In the genomic region with DNA sequence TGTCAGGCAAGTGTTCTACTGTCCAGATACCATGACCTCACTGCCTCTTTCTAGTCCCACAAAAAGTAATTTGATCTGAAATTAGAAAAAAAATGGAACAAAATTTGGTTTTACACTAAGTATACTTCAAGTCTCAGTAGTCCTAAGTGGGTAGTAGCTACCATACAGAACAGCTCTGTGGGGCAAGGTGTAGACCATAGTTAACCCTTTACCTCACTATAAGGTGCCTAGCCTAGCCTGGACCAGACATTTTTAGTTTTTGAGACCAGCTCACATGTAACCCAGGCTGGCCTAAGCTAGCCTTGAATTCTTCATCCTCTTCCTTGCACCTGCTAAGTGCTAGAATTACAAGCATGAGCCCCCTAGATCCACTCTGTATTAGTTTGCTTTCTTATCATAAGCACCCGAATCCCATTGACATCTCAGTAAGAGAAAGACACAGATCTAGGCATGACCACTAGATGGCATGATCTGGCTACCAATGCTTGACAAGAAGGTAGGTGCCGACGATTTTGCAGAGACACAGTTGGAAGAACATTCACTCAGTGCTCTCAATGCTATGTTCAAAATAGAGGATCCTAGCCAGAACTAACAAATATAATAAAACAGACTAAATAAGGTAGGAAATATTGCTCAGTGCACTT, we compare ENCODE assay signal across 8 mouse cellular contexts. TPM values are rescaled to one million over a fixed set of nuclear protein-coding genes. Genes with fewer than 3 reads are reported as not detected.
A peak's percentile ranks its signal among the peaks of the same experiment; 100 is the strongest.
DNase-seq lines count a peak whose midpoint lies in the region; ATAC-seq lines count a peak whose summit lies in the region.

No protein-coding gene starts in this region.

- no peaks in the 10 kb centered on the region for H3K27me3 ChIP-seq in forebrain, embryonic 15.5 days
- no peaks in the 10 kb centered on the region for H3K27me3 ChIP-seq in midbrain, embryonic 13.5 days
- no peaks in the 10 kb centered on the region for H3K27me3 ChIP-seq in stomach, embryonic 16.5 days (ENCODE audit: control insufficient read depth, insufficient read depth, low read length)

- WGBS in forebrain, embryonic 15.5 days = 5% methylated on average over 3 of the region's 3 CpGs
- 5% methylated on average over 3 of the region's 3 CpGs for WGBS in midbrain, embryonic 13.5 days
- WGBS in stomach, embryonic 16.5 days = 1% methylated on average over 3 of the region's 3 CpGs

- H3K4me2 ChIP-seq in forebrain, embryonic 15.5 days (replicated peaks) = no peak overlapping the region
- no peak overlapping the region for H3K4me2 ChIP-seq in midbrain, embryonic 13.5 days (replicated peaks)
- H3K4me2 ChIP-seq in stomach, embryonic 16.5 days (ENCODE audit: low read depth, low read length) = no peak overlapping the region

- no peak overlapping the region for H3K4me3 ChIP-seq in forebrain, embryonic 15.5 days
- no peak overlapping the region for H3K4me3 ChIP-seq in midbrain, embryonic 13.5 days (replicated peaks)
- no peak overlapping the region for H3K4me3 ChIP-seq in stomach, embryonic 16.5 days (replicated peaks; ENCODE audit: low read length)

- no peaks in the 10 kb centered on the region; the same call in 1 of the 2 replicates for H3K4me1 ChIP-seq in forebrain, embryonic 15.5 days
- H3K4me1 ChIP-seq in midbrain, embryonic 13.5 days (replicated peaks) = no peaks in the 10 kb centered on the region
- peaks cover 13% of the 10 kb centered on the region for H3K4me1 ChIP-seq in stomach, embryonic 16.5 days (ENCODE audit: control insufficient read depth, insufficient read depth, low read length)

- no peaks in the 10 kb centered on the region for H3K36me3 ChIP-seq in forebrain, embryonic 15.5 days
- H3K36me3 ChIP-seq in midbrain, embryonic 13.5 days = no peaks in the 10 kb centered on the region
- no peaks in the 10 kb centered on the region for H3K36me3 ChIP-seq in stomach, embryonic 16.5 days (ENCODE audit: control insufficient read depth, insufficient read depth, low read length)

- peak; percentile 60 for ATAC-seq in forebrain, embryonic 15.5 days (replicated peaks)
- peak; percentile 66 for ATAC-seq in midbrain, embryonic 13.5 days
- peak; percentile 35 for ATAC-seq in stomach, embryonic 16.5 days (ENCODE audit: insufficient read depth, low FRiP score)

- no peak overlapping the region for H3K27ac ChIP-seq in forebrain, embryonic 15.5 days (replicated peaks)
- H3K27ac ChIP-seq in midbrain, embryonic 13.5 days = no peak overlapping the region
- H3K27ac ChIP-seq in stomach, embryonic 16.5 days (ENCODE audit: low read length) = no peak overlapping the region

- intact Hi-C loops in left cerebral cortex, postnatal 4 days (cut with DNase I) = no loop called here

- H3K9me3 ChIP-seq in forebrain, embryonic 15.5 days = no peaks in the 10 kb centered on the region
- no peaks in the 10 kb centered on the region; the same call in 1 of the 2 replicates for H3K9me3 ChIP-seq in midbrain, embryonic 13.5 days
- no peaks in the 10 kb centered on the region for H3K9me3 ChIP-seq in stomach, embryonic 16.5 days (replicated peaks; ENCODE audit: control insufficient read depth, low read length)

- no peak overlapping the region for H3K9ac ChIP-seq in forebrain, embryonic 15.5 days (replicated peaks)
- no peak overlapping the region for H3K9ac ChIP-seq in midbrain, embryonic 13.5 days (replicated peaks)
- no peak overlapping the region for H3K9ac ChIP-seq in stomach, embryonic 16.5 days (ENCODE audit: low read length)

- peak; percentile 83 for DNase-seq in gastrocnemius, adult 18-20 months (ENCODE audit: low spot score)
- DNase-seq in gastrocnemius, adult 8-10 months (ENCODE audit: low spot score in 2 of 2) = no peak
- peak; percentile 74 for DNase-seq in brain, embryonic 18.5 days (ENCODE audit: low read depth, low spot score)
- peak; percentile 89 for DNase-seq in induced T-regulatory cell, adult 2 months (ENCODE audit: low read depth)
- peak; percentile 48 for DNase-seq in left cerebral cortex, postnatal 4 days

RNA-seq across cellular contexts. Expression of gene Tmbim1, which starts 7.7 kb away (rescaled TPM):
- 10 to 100 TPM; 29.0 to 42.2 TPM for total RNA-seq in gastrocnemius, adult 18-20 months (2021)
- total RNA-seq in gastrocnemius, adult 8-10 months (2022) = 10 to 100 TPM; 31.3 to 38.1 (median 32.9) TPM
- polyA plus RNA-seq in forebrain, embryonic 15.5 days (2015; fragmentation: Nextera tagmentation; extraction: Ambion mirVana) = 5.4 and 6.8 TPM in 2 replicates
- total RNA-seq in left cerebral cortex, postnatal 4 days (2021) = 1 to 10 TPM; 5.2 to 5.3 TPM
- 6.3 and 7.1 TPM in 2 replicates for polyA plus RNA-seq in midbrain, embryonic 13.5 days (2015; fragmentation: Nextera tagmentation; extraction: Ambion mirVana)
- polyA plus RNA-seq in stomach, embryonic 16.5 days (2015; fragmentation: Nextera tagmentation; extraction: Ambion mirVana) = 105 and 150 TPM in 2 replicates

RNA-seq across cellular contexts. Expression of gene Pnkd, which starts 28.4 kb away (rescaled TPM):
- 10 to 100 TPM; 54.0 to 63.3 TPM for total RNA-seq in gastrocnemius, adult 18-20 months (2021)
- total RNA-seq in gastrocnemius, adult 8-10 months (2022) = 10 to 100 TPM; 51.9 to 56.2 (median 53.1) TPM
- 99.2 and 104 TPM in 2 replicates for polyA plus RNA-seq in forebrain, embryonic 15.5 days (2015; fragmentation: Nextera tagmentation; extraction: Ambion mirVana)
- 10 to 100 TPM; 98.6 to 99.4 TPM for total RNA-seq in left cerebral cortex, postnatal 4 days (2021)
- polyA plus RNA-seq in midbrain, embryonic 13.5 days (2015; fragmentation: Nextera tagmentation; extraction: Ambion mirVana) = 81.5 and 92.2 TPM in 2 replicates
- 108 and 119 TPM in 2 replicates for polyA plus RNA-seq in stomach, embryonic 16.5 days (2015; fragmentation: Nextera tagmentation; extraction: Ambion mirVana)

RNA-seq across cellular contexts. Expression of gene Aamp, which starts 28.6 kb away (rescaled TPM):
- total RNA-seq in gastrocnemius, adult 18-20 months (2021) = 10 to 100 TPM; 74.4 to 77.1 TPM
- total RNA-seq in gastrocnemius, adult 8-10 months (2022) = 10 to 100 TPM; 73.2 to 88.7 (median 78.0) TPM
- polyA plus RNA-seq in forebrain, embryonic 15.5 days (2015; fragmentation: Nextera tagmentation; extraction: Ambion mirVana) = 211 and 214 TPM in 2 replicates
- total RNA-seq in left cerebral cortex, postnatal 4 days (2021) = 100 to 1,000 TPM; 122 to 124 TPM
- polyA plus RNA-seq in midbrain, embryonic 13.5 days (2015; fragmentation: Nextera tagmentation; extraction: Ambion mirVana) = 198 and 203 TPM in 2 replicates
- polyA plus RNA-seq in stomach, embryonic 16.5 days (2015; fragmentation: Nextera tagmentation; extraction: Ambion mirVana) = 227 and 252 TPM in 2 replicates

RNA-seq across cellular contexts. Expression of gene Gpbar1, which starts 34.8 kb away (rescaled TPM):
- not detected for total RNA-seq in gastrocnemius, adult 18-20 months (2021)
- total RNA-seq in gastrocnemius, adult 8-10 months (2022) = not detected
- 0.34 TPM in 1 of 2 replicates, not detected in the other for polyA plus RNA-seq in forebrain, embryonic 15.5 days (2015; fragmentation: Nextera tagmentation; extraction: Ambion mirVana)
- total RNA-seq in left cerebral cortex, postnatal 4 days (2021) = not detected
- 0.24 and 0.31 TPM in 2 replicates for polyA plus RNA-seq in midbrain, embryonic 13.5 days (2015; fragmentation: Nextera tagmentation; extraction: Ambion mirVana)
- polyA plus RNA-seq in stomach, embryonic 16.5 days (2015; fragmentation: Nextera tagmentation; extraction: Ambion mirVana) = 1.0 and 1.2 TPM in 2 replicates

RNA-seq across cellular contexts. Expression of gene Catip, which starts 48.7 kb away (rescaled TPM):
- total RNA-seq in gastrocnemius, adult 18-20 months (2021) = under 1 TPM in 1 of 2 experiments, not detected in 1; 0.11 TPM
- under 1 TPM in 3 of 4 experiments, not detected in 1; 0.21 to 0.44 (median 0.36) TPM for total RNA-seq in gastrocnemius, adult 8-10 months (2022)
- 0.38 and 1.2 TPM in 2 replicates for polyA plus RNA-seq in forebrain, embryonic 15.5 days (2015; fragmentation: Nextera tagmentation; extraction: Ambion mirVana)
- 1 to 10 TPM in 1 of 2 experiments, under 1 TPM in 1; 0.74 to 1.1 TPM for total RNA-seq in left cerebral cortex, postnatal 4 days (2021)
- polyA plus RNA-seq in midbrain, embryonic 13.5 days (2015; fragmentation: Nextera tagmentation; extraction: Ambion mirVana) = 0.41 and 0.62 TPM in 2 replicates
- polyA plus RNA-seq in stomach, embryonic 16.5 days (2015; fragmentation: Nextera tagmentation; extraction: Ambion mirVana) = 0.66 and 0.77 TPM in 2 replicates

Comparison
In these comparisons a context has a peak if more than half of its experiments do, and no peak if none do; other contexts are left out.
1. DNase-seq: peak in gastrocnemius, adult 18-20 months (single experiment), brain, embryonic 18.5 days (single experiment), induced T-regulatory cell, adult 2 months (single experiment) and left cerebral cortex, postnatal 4 days (single experiment); none in gastrocnemius, adult 8-10 months (0 of 2).
2. RNA of gene Tmbim1, which starts 7.7 kb away (total RNA-seq): 29.0 to 42.2 TPM in gastrocnemius, adult 18-20 months and 31.3 to 38.1 TPM in gastrocnemius, adult 8-10 months; 5.2 to 5.3 TPM in left cerebral cortex, postnatal 4 days; every median in the first group is over 4 times any median in the second.
3. Peak in every context shown above with its lines, with median percentiles within 50 percentile points of each other: ATAC-seq.